Mouse (Mus musculus): Measurements from ENCODE around the gene Cercam.
"Not testable (repeated sequence)": the region's sequence is repeated elsewhere in the genome, so short reads cannot be mapped to it uniquely, and the experiment has no call there.

The Cercam gene

DNA sequence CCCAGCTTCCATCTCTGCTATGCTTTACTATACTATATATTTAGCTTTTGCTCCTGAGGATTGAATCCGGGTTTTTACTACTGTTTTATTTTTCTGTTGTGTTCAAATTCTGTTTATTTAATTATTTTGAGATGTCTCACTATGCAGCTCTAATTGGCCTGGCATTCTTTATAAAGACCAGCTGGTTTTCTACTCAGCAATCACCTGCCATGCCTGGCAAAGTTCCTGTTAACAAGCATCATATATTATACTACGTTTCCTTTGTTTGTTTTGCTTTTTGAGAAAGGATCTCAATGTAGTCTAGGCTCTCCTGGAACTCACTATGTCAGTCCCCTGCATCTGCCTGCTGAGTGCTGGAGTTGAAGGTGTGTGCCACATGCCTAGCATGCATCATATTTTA, 28.4 kb downstream of the Cercam start:
- no peak for DNase-seq (ENCODE audit: low spot score)

DNA sequence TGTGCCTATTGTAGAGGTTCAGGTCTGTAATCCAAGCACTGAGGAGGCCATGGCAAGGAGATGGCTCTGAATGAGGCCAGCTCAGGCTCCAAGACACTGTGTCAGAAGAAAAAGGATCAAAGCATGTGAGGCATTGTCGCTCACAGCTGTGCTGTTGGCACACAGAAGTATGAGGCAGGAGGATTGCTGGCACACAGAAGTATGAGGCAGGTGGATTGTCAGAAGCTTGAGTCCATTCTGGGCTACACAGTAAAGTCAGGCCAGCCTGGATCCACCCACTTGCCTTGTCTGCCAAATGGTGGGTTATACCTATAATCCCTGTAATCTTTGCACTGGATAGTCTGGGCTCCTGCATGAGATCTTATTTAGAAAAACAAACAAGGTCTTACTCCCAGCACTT, 29.1 kb downstream of the Cercam start:
- DNase-seq (ENCODE audit: low spot score): no peak

- DNase-seq (ENCODE audit: low spot score): no peak
Observed at GRCm38 (mm10) chr2:29902194-29902593, 33.2 kb downstream of the Cercam start.

- not testable (repeated sequence) for DNase-seq (ENCODE audit: low spot score)
Observed at GRCm38 (mm10) chr2:29908171-29908570, 39.2 kb downstream of the Cercam start.

DNA sequence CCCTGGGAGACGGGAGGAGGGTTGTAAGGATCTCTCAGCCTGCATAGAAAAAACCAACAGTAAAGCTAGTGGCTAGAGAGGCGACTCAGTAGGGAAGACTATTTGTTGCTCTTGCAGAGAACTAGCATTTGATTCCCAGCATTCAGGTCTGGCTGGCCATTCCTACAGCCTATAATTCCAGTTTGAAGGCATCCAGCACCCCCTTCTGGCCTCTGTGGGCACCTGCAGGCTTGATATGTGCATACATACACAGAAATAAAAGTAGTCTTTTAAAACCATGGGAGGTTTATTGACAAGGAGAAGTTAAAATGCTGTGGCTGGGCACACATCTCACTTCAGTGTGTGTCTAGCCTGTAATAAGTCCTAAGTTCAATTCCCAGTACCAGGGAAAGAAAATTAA, 41.1 kb downstream of the Cercam start:
- no peak for DNase-seq (ENCODE audit: low spot score)

- peak; percentile 73 for DNase-seq (ENCODE audit: low spot score)
Observed at GRCm38 (mm10) chr2:29917621-29918020, 48.7 kb downstream of the Cercam start.

DNA sequence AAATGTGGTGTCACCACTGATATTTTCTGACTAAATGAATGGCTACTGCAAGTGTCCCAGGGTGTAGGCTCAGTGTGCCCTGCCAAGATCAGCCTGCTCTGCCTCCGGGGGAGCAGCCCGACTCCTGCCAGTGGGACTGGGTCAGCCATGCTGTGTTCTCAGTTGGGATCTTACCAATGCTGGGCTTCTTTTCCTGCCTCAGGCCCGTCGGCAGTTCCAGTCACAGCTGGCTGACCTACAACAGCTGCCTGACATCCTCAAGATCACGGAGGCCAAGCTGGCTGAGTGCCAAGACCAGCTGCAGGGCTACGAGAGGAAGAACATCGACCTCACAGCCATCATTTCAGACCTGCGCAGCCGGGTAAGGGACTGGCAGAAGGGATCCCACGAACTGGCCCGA, 53.0 kb downstream of the Cercam start:
- DNase-seq (ENCODE audit: low spot score): peak; percentile 47

DNA sequence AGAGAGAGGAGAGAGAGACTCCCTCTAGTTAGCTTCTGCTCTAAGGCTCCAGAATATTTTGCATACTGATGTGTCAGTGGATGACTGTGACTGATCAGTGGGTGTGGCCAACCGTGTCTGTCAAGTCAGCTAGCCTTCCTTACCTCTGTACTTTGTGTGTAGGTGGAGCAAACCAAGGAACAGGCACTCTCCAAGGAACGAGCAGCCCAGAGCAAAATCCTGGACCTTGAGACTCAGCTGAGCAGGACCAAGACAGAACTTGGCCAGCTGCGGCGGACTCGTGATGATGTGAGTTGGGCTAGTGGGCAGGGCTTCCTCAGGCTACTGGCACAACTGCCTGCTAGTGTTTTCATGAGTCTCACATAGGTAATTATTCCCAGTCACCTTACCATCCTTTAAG, 57.6 kb downstream of the Cercam start:
- no peak for DNase-seq (ENCODE audit: low spot score)

- no peak for DNase-seq (ENCODE audit: low spot score)
Observed at GRCm38 (mm10) chr2:29930506-29930905, 61.5 kb downstream of the Cercam start.

DNA sequence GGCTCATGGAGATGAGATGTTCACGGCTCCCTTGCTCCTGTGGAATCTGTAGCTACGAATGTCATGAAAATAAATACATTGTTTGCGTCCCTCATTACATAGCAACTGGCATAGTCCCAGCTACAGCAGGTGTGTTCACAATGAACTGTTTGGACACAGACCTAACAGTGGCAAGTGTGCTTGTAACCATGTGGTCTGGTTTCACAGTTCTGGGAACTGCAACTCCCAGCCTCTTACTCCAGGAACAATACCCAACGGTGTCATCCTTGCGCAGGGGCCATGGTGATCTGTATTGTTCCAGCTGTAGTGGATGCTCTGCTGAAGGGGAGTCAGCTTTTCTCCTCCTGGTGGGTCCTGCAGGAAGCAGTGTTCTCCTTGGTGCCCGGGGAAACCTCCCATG, 62.2 kb downstream of the Cercam start:
- DNase-seq (ENCODE audit: low spot score): no peak
